Mouse (Mus musculus): ENCODE results near the gene Tatdn3. TPM values are rescaled to one million over a fixed set of nuclear protein-coding genes. Genes with fewer than 3 reads are reported as not detected.

Tatdn3 gene
- total RNA-seq, 2 experiments from 2014 or later: 19.1 to 35.6 TPM

- intact Hi-C loops (cut with DNase I): no loop called here
- DNase-seq (ENCODE audit: low spot score in 2 of 2): no peak
These were observed 66.3 kb downstream of the Tatdn3 start for GRCm38 (mm10) chr1:190996346-190996877.

Other genes with a start within 250 kb of the Tatdn3 start
- gene Rps6kc1, start 151.2 kb downstream of the Tatdn3 start, total RNA-seq (2021): 100 to 1,000 TPM; 108 to 116 TPM
- gene Angel2, start 137.8 kb downstream of the Tatdn3 start, total RNA-seq (2021): 10 to 100 TPM; 52.6 to 58.6 TPM
- 1 to 10 TPM; 2.0 to 2.1 TPM for gene Vash2, start 83.6 kb downstream of the Tatdn3 start, total RNA-seq (2021)
- 10 to 100 TPM; 11.8 to 15.4 TPM for gene Flvcr1, start 36.8 kb downstream of the Tatdn3 start, total RNA-seq (2021)
- not detected for gene Spata45, start 26.3 kb downstream of the Tatdn3 start, total RNA-seq (2021)
- under 1 TPM; 0.52 to 0.96 TPM for gene Nsl1, start 80 bp upstream of the Tatdn3 start, total RNA-seq (2021)
- gene Batf3, start 34.9 kb upstream of the Tatdn3 start, total RNA-seq (2021): 1 to 10 TPM in 1 of 2 experiments, under 1 TPM in 1; 1.00 to 2.2 TPM
- not detected for gene Fam71a, start 101.9 kb upstream of the Tatdn3 start, total RNA-seq (2021)
- 1 to 10 TPM in 1 of 2 experiments, under 1 TPM in 1; 0.68 to 1.2 TPM for gene Atf3, start 155.1 kb upstream of the Tatdn3 start, total RNA-seq (2021)

Data from left cerebral cortex, postnatal 36 days (tissue).